Mouse (Mus musculus) bone marrow macrophage, adult 2 months (primary cell): ENCODE measurements around the gene Btbd16. TPM values are rescaled to one million over a fixed set of nuclear protein-coding genes. Genes with fewer than 3 reads are reported as not detected.

Source experiments
- H3K27ac ChIP-seq: 2 replicates; pipeline ENCODE4 v1.5.1; 2012; ENCODE audit warnings: low read depth, low read length; ENCODE audit not compliant: insufficient read depth
- H3K4me1 ChIP-seq: 2 replicates; pipeline ENCODE4 v1.6.1; 2012; ENCODE audit warnings: low read length; ENCODE audit not compliant: control insufficient read depth, insufficient read depth
- H3K4me3 ChIP-seq: 2 replicates; pipeline ENCODE4 v1.5.1; 2012; ENCODE audit warnings: mild to moderate bottlenecking, low read length, moderate library complexity; ENCODE audit not compliant: insufficient read depth
- CTCF ChIP-seq: IDR thresholded peaks from 2 replicates; pipeline ENCODE4 v1.5.1; 2012; ENCODE audit warnings: low read depth, mild to moderate bottlenecking, low read length, moderate library complexity
- POLR2A ChIP-seq: IDR thresholded peaks from 2 replicates; pipeline ENCODE4 v1.6.1; 2012; ENCODE audit warnings: mild to moderate bottlenecking, low read depth, low read length, borderline replicate concordance
- polyA plus RNA-seq: library from polyadenylated mRNA; stranded (reverse); fragments of >200 nt; gene quantifications from 2 replicates; pipeline ENCODE4 v1.2.4, GENCODE M21; 2012; ENCODE audit not compliant: missing spikeins, insufficient read depth, insufficient read length

Btbd16 gene
- polyA plus RNA-seq, 1 experiment: not detected

DNA sequence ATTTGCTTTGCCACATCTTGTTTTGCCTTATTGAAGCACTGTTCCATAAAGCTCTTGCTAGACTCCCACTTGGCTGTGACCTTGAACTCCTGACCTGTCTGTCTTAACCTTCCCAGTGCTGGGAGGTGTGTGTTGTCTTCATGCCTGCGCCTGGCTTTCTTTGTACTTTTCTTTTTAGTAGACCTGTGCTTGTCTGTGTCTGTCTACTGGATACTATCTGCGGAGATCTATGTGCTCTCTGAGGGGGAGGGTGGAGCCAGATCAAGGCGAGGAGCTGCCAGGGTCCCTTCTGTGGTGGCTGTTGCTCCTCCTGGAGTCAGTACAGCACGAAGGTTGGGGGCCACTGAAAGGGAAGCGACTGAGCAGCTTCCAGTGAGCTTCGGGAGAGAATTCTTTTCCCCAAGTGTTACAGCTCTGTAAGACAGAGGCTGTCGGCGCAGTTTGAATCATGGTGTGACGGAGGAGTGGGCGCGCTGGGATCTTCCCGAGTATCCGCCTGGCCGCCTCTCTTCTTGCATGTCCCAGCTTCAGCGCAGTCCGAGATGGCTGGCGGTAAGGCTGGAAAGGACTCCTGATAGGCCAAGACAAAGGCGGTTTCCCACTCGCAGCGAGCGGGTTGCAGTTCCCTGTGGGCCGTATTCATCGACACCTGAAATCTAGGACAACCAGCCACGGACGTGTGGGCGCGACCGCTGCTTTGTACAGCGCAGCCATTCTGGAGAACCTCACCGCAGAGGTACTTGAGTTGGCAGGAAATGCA lies 7.3 kb upstream of the Btbd16 start:
- TF ChIP-seq CTCF (no peak), POLR2A (no peak)
- no peak overlapping the region for H3K27ac ChIP-seq
- H3K4me3 ChIP-seq: no peak overlapping the region
- no peaks in the 10 kb centered on the region for H3K4me1 ChIP-seq

GRCm38 (mm10) chr7:130768151-130768550 lies 5.7 kb upstream of the Btbd16 start:
- H3K4me1 ChIP-seq: peaks cover 4% of the 10 kb centered on the region
- H3K27ac ChIP-seq: no peak overlapping the region
- TF ChIP-seq CTCF (no peak), POLR2A (no peak)
- H3K4me3 ChIP-seq: no peak overlapping the region

- peaks cover 4% of the 10 kb centered on the region for H3K4me1 ChIP-seq
- no peak overlapping the region for H3K27ac ChIP-seq
- no peak overlapping the region for H3K4me3 ChIP-seq
- peak; percentile 94 for TF ChIP-seq CTCF
- TF ChIP-seq POLR2A: no peak
These were observed 3.2 kb upstream of the Btbd16 start for GRCm38 (mm10) chr7:130770707-130771106.

DNA sequence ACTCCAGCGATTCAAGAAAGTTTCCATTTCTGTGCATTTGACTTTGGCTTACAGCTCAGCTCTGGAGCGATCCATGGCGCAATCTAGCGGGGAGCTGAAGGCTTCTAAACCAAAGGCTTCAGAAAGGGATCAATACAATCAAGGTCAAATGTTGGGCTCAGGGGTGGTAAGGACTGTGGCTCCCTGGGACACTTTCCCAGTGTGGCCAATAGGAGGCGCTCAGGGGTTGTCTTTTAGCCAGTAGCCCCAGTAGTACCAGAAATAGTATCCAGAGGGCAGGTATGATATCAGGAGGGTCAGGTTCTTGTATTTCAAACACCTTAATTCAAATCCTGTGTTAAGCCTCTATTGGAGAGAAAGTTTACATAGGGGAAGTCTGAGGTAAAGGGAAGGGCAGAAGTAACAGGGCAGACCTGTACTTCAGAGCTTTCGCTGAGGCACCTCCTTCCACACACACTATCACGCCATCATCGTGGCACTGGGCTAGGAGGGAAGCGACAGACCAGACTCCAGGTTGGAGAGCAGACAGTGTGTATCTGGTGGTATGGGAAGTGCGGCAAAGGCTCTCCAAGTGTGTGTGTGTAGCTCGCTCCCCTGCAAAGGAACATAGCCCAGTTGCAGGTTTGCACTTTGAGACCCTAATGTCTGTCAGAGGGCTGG lies 568 bp upstream of the Btbd16 start:
- H3K4me1 ChIP-seq: peaks cover 4% of the 10 kb centered on the region
- TF ChIP-seq CTCF: peak; percentile 57
- TF ChIP-seq POLR2A: no peak
- no peak overlapping the region for H3K4me3 ChIP-seq
- H3K27ac ChIP-seq: no peak overlapping the region

DNA sequence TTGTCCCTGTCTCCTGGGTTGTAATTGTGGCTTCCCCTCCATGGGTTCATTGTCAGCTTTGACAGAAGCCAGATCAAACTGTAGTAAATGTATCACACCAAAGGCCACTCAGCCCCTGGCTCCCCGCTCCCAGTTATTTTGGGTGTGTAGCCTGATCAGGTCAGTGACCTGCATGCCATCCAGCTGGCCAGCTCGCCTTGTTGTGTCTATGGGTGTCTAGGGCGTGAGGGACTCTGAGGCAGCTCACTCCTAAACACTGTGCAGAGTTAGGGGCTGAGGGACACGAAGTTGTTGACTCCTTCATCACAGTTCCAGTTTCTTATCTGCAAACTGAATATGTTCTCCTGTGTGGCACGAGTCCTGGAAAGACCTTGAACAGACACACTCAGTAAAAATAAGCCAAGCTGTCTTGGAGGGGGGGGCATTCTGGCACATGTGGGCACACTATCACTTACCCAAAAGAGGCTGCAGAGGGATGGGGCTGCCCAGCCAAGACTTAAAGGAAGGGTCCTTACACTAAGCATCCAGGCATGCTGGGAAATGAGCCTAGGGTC lies 7.1 kb downstream of the Btbd16 start:
- Histone ChIP-seq H3K27ac (no peak overlapping the region), H3K4me1 (no peaks in the 10 kb centered on the region), H3K4me3 (no peak overlapping the region)
- no peak for TF ChIP-seq POLR2A
- no peak for TF ChIP-seq CTCF

DNA sequence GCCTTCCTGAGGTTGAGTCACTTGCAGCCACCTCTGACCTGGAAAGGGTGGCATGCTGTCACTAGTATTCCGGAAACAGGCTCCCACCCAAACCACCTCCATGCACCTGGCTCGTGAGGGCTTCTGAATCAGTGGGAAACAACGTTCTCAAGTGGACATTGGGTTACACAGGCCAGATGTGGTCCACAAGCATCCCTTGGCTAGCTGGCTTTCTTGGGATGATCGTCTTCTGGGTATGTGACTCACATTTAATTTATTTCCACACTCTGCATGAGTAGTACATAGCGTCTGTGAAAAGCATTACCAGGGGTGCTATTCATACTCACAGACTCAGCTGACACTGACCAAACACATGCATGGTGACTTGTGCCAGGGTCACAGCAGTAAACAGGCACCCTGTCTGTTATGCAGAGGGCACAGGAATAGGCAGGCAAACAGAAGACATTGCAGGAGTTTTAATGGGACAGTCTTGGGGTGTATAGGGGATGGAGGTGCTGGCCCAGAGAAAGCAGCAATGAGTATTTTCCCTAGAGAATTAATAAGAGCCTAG lies 8.7 kb downstream of the Btbd16 start:
- Histone ChIP-seq H3K4me1 (no peaks in the 10 kb centered on the region), H3K4me3 (no peak overlapping the region), H3K27ac (no peak overlapping the region)
- TF ChIP-seq CTCF (no peak), POLR2A (no peak)

DNA sequence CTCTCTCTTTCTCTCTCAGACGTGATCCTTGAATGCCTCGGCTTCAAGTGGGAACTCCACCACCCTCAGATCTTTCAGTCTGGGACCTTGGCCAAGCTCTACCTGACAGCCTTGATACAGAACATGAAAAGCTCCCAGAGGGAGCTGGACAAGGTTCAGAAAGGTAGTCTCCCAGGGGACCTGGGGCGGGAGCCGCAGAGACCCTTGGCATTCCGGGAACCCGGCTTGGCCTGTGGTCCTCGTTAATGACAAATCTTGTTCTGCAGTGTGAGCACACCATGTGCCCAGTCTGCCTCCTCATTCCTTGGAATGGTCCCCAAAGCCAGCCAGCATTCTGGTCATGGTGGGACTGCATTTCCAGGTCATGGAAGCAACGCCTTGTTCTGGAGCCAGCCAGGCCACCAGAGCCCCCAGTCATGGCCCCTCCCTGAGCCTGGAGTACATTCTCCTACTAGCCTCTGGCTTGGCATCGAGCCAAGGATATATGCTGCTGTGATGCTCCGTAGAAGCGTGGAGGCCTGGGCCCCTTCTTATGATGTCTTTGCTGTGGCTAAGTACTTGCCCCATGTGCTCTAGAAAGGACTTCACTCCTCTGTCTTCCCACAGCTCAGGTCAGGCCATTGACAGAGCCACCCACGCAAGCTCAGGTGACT lies 12.2 kb downstream of the Btbd16 start:
- Histone ChIP-seq H3K4me3 (no peak overlapping the region), H3K27ac (no peak overlapping the region), H3K4me1 (no peaks in the 10 kb centered on the region)
- no peak for TF ChIP-seq CTCF

DNA sequence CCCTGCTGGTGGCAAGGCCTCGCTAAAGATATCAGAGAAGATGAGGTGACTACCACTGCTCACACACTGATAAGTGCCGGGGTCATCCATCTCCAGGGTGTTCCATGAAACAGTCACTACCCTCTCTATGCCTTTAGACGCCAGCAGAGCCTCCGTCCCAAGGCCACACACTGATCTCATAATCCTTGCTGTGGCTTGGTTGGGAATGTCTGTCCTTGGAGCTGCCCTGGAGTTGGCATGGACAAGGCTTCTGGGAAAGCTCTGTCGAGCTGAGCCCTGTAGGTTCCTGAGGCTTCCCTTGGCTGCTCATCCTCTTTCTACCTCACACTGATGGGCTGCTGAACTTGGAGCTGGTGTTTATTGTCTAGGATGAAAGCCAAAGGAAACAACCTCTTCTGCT lies 12.8 kb downstream of the Btbd16 start:
- Histone ChIP-seq H3K27ac (no peak overlapping the region), H3K4me1 (no peaks in the 10 kb centered on the region), H3K4me3 (no peak overlapping the region)
- TF ChIP-seq POLR2A (no peak), CTCF (no peak)

DNA sequence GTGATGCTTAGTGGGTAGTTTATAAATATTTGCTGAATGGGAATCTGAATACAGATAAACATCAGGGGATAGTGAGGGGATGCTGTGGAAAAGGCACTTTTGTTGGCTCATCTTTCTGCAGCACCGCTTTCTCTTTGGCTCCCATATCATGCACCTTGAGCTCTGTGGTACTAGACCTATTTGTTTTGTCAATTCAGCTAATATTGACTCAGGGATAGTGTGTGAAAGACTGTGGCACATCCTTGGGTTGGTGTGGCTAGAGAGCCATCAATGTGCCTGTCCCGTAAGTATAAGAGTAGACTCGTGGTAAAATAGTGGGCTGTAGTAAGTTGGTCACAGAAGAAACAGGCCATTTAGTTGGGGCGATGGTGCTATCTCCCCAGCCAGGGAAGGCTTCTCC lies 13.7 kb downstream of the Btbd16 start:
- no peak overlapping the region for H3K27ac ChIP-seq
- TF ChIP-seq CTCF (no peak), POLR2A (no peak)
- no peak overlapping the region for H3K4me3 ChIP-seq
- H3K4me1 ChIP-seq: peaks cover 2% of the 10 kb centered on the region; the same call in 1 of the 2 replicates

DNA sequence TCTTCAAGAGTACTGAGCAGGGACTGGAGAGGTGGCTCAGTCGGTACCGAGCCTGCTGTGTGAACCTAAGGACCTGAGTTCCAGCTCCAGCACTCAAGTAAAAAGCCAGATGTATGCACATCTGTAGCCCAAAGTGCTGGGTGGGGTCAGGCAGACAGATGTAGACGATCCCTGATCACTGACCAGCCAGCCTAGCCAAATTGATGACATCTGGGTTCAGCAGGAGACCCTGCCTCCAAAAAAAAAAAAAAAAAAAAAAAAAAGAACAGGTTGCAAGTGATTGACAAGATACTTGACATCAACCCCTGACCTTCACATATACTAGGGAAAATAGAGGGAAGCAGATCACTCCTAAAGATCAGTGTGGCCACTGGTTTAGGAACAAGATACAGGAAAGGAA lies 15.1 kb downstream of the Btbd16 start:
- TF ChIP-seq CTCF: no peak
- no peak for TF ChIP-seq POLR2A
- Histone ChIP-seq H3K27ac (no peak overlapping the region), H3K4me3 (no peak overlapping the region), H3K4me1 (peaks cover 3% of the 10 kb centered on the region; the same call in 1 of the 2 replicates)

- TF ChIP-seq CTCF (no peak), POLR2A (no peak)
- peaks cover 3% of the 10 kb centered on the region; the same call in 1 of the 2 replicates for H3K4me1 ChIP-seq
- no peak overlapping the region for H3K27ac ChIP-seq
- no peak overlapping the region for H3K4me3 ChIP-seq
These were observed 15.6 kb downstream of the Btbd16 start for GRCm38 (mm10) chr7:130789456-130789855.
